In the genomic region with DNA sequence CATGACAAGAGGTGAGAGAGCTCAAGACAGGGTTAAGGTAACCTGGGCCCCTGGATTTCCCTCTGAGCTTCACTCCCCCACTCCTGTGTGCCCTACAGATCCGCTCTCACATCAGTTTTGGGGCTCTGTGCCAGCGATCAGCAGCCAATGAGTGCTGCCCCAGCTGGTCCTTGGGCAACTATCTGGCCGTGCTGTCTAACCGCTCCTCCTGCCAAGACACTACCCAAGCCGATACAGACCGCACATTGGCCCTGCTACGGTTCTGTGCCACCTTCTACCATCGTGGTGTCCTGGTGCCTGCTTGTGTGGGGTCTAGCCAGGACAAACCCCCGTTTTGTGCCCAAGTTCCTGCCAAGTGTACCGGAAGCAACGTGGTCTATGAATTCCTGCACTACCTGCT, we compare ENCODE assay signal across 11 mouse cellular contexts. TPM values are rescaled to one million over a fixed set of nuclear protein-coding genes. Genes with fewer than 3 reads are reported as not detected.
DNase-seq lines count a peak whose midpoint lies in the region; ATAC-seq lines count a peak whose summit lies in the region.
"Had no signal": no experiment of that assay in that cellular context is flagged by ENCODE, and none has a peak within 500 bp of the region (broad histone marks: within the 10 kb centered on the region; RNA-seq: fewer than 3 reads in every experiment).

No protein-coding gene starts in this region.

- 0 out of 2 replicates have a peak, but pooled peaks have one; percentile 21 for ATAC-seq in hindbrain, embryonic 15.5 days (ENCODE audit: low FRiP score, low read depth)
- ATAC-seq in hindbrain, embryonic 11.5 days (ENCODE audit: low FRiP score), result no peak
- no peak for ATAC-seq in neural tube, embryonic 15.5 days (ENCODE audit: low FRiP score)
- ATAC-seq: intestine, embryonic 16.5 days had no signal

- DNase-seq in hindbrain, embryonic 11.5 days (ENCODE audit: low spot score), result no peak
- DNase-seq in adrenal gland, postnatal 25 days, result peak; percentile 66
- peak; percentile 89 for DNase-seq in cerebellum, adult 9-10 months
- peak; percentile 70 for DNase-seq in layer of hippocampus, adult 9-11 months
- DNase-seq in urinary bladder, postnatal 4 days (ENCODE audit: low spot score in 2 of 2), result no peak

- 79% methylated on average over 11 of the region's 11 CpGs for WGBS in hindbrain, embryonic 15.5 days
- WGBS in hindbrain, embryonic 11.5 days, result 91% methylated on average over 11 of the region's 11 CpGs
- WGBS in neural tube, embryonic 15.5 days, result 83% methylated on average over 11 of the region's 11 CpGs

- H3K4me1 ChIP-seq in hindbrain, embryonic 15.5 days (replicated peaks), result peaks cover 15% of the 10 kb centered on the region
- no peaks in the 10 kb centered on the region for H3K4me1 ChIP-seq in hindbrain, embryonic 11.5 days (replicated peaks; ENCODE audit: control insufficient read depth, insufficient read depth, low read length)
- peaks cover 10% of the 10 kb centered on the region; the same call in 1 of the 2 replicates for H3K4me1 ChIP-seq in neural tube, embryonic 15.5 days

- no peaks in the 10 kb centered on the region for H3K9me3 ChIP-seq in hindbrain, embryonic 15.5 days
- H3K9me3 ChIP-seq in hindbrain, embryonic 11.5 days (ENCODE audit: control insufficient read depth, low read length), result no peaks in the 10 kb centered on the region
- no peaks in the 10 kb centered on the region for H3K9me3 ChIP-seq in neural tube, embryonic 15.5 days (replicated peaks)
- H3K9me3 ChIP-seq: liver, embryonic 15.5 days had no signal

- no peak overlapping the region for H3K9ac ChIP-seq in hindbrain, embryonic 15.5 days
- H3K9ac ChIP-seq in hindbrain, embryonic 11.5 days (ENCODE audit: low read depth, low read length), result no peak overlapping the region
- no peak overlapping the region for H3K9ac ChIP-seq in neural tube, embryonic 15.5 days (replicated peaks)
- H3K9ac ChIP-seq: liver, embryonic 15.5 days had no signal

- H3K4me2 ChIP-seq in hindbrain, embryonic 15.5 days, result no peak overlapping the region
- H3K4me2 ChIP-seq in hindbrain, embryonic 11.5 days (replicated peaks; ENCODE audit: low read depth, low read length), result no peak overlapping the region
- H3K4me2 ChIP-seq in neural tube, embryonic 15.5 days, result no peak overlapping the region
- H3K4me2 ChIP-seq: midbrain, embryonic 11.5 days had no signal

- no peak overlapping the region for H3K4me3 ChIP-seq in hindbrain, embryonic 15.5 days
- H3K4me3 ChIP-seq in hindbrain, embryonic 11.5 days (ENCODE audit: low read depth, low read length), result no peak overlapping the region
- no peak overlapping the region for H3K4me3 ChIP-seq in neural tube, embryonic 15.5 days (replicated peaks)
- H3K4me3 ChIP-seq: layer of hippocampus, adult 2 months; liver, embryonic 15.5 days had no signal

- H3K27me3 ChIP-seq in hindbrain, embryonic 15.5 days, result no peaks in the 10 kb centered on the region
- H3K27me3 ChIP-seq in hindbrain, embryonic 11.5 days (ENCODE audit: control insufficient read depth, insufficient read depth, low read length), result no peaks in the 10 kb centered on the region
- peaks cover 3% of the 10 kb centered on the region; the same call in 1 of the 2 replicates for H3K27me3 ChIP-seq in neural tube, embryonic 15.5 days (replicated peaks)

- H3K27ac ChIP-seq in hindbrain, embryonic 15.5 days (replicated peaks), result no peak overlapping the region
- no peak overlapping the region for H3K27ac ChIP-seq in hindbrain, embryonic 11.5 days (ENCODE audit: low read depth, low read length)
- H3K27ac ChIP-seq in neural tube, embryonic 15.5 days (replicated peaks), result no peak overlapping the region
- H3K27ac ChIP-seq: liver, embryonic 15.5 days had no signal

- H3K36me3 ChIP-seq in hindbrain, embryonic 15.5 days, result peaks cover 60% of the 10 kb centered on the region
- no peaks in the 10 kb centered on the region for H3K36me3 ChIP-seq in hindbrain, embryonic 11.5 days (ENCODE audit: control insufficient read depth, insufficient read depth, low read length)
- peaks cover 80% of the 10 kb centered on the region for H3K36me3 ChIP-seq in neural tube, embryonic 15.5 days
- H3K36me3 ChIP-seq: liver, embryonic 15.5 days had no signal

RNA-seq across cellular contexts. Expression of gene Disp2, which starts 10.0 kb away (rescaled TPM):
- polyA plus RNA-seq in hindbrain, embryonic 15.5 days (2015; fragmentation: Nextera tagmentation; extraction: Ambion mirVana), result 71.6 and 73.5 TPM in 2 replicates
- 8.5 and 9.2 TPM in 2 replicates for polyA plus RNA-seq in hindbrain, embryonic 11.5 days (2014; fragmentation: Nextera tagmentation; extraction: Ambion mirVana)
- total RNA-seq in adrenal gland, postnatal 25 days (2021), result 23.0 and 37.8 TPM in 2 replicates
- 65.4 and 75.6 TPM in 2 replicates for polyA plus RNA-seq in neural tube, embryonic 15.5 days (2015; fragmentation: Nextera tagmentation; extraction: Ambion mirVana)

RNA-seq across cellular contexts. Expression of gene Phgr1, which starts 16.9 kb away (rescaled TPM):
- not detected in 2 replicates for polyA plus RNA-seq in hindbrain, embryonic 15.5 days (2015; fragmentation: Nextera tagmentation; extraction: Ambion mirVana)
- polyA plus RNA-seq in hindbrain, embryonic 11.5 days (2014; fragmentation: Nextera tagmentation; extraction: Ambion mirVana), result not detected in 2 replicates
- not detected in 2 replicates for total RNA-seq in adrenal gland, postnatal 25 days (2021)
- polyA plus RNA-seq in neural tube, embryonic 15.5 days (2015; fragmentation: Nextera tagmentation; extraction: Ambion mirVana), result 1.2 TPM in 1 of 2 replicates, not detected in the other
- total RNA-seq: layer of hippocampus, adult 2 months had no signal
- polyA plus RNA-seq: liver, embryonic 15.5 days; midbrain, embryonic 11.5 days had no signal

RNA-seq across cellular contexts. Expression of gene Knstrn, which starts 24.3 kb away (rescaled TPM):
- polyA plus RNA-seq in hindbrain, embryonic 15.5 days (2015; fragmentation: Nextera tagmentation; extraction: Ambion mirVana), result 23.0 and 35.1 TPM in 2 replicates
- 156 and 163 TPM in 2 replicates for polyA plus RNA-seq in hindbrain, embryonic 11.5 days (2014; fragmentation: Nextera tagmentation; extraction: Ambion mirVana)
- 7.6 and 10.7 TPM in 2 replicates for total RNA-seq in adrenal gland, postnatal 25 days (2021)
- 14.8 and 30.3 TPM in 2 replicates for polyA plus RNA-seq in neural tube, embryonic 15.5 days (2015; fragmentation: Nextera tagmentation; extraction: Ambion mirVana)

RNA-seq across cellular contexts. Expression of gene Ccdc9b, which starts 27.0 kb away (rescaled TPM):
- polyA plus RNA-seq in hindbrain, embryonic 15.5 days (2015; fragmentation: Nextera tagmentation; extraction: Ambion mirVana), result 1.0 and 1.5 TPM in 2 replicates
- polyA plus RNA-seq in hindbrain, embryonic 11.5 days (2014; fragmentation: Nextera tagmentation; extraction: Ambion mirVana), result 0.68 and 0.98 TPM in 2 replicates
- total RNA-seq in adrenal gland, postnatal 25 days (2021), result 6.1 and 8.1 TPM in 2 replicates
- polyA plus RNA-seq in neural tube, embryonic 15.5 days (2015; fragmentation: Nextera tagmentation; extraction: Ambion mirVana), result 0.97 and 1.2 TPM in 2 replicates

RNA-seq across cellular contexts. Expression of gene Inafm2, which starts 43.9 kb away (rescaled TPM):
- polyA plus RNA-seq in hindbrain, embryonic 15.5 days (2015; fragmentation: Nextera tagmentation; extraction: Ambion mirVana), result 18.9 and 20.6 TPM in 2 replicates
- polyA plus RNA-seq in hindbrain, embryonic 11.5 days (2014; fragmentation: Nextera tagmentation; extraction: Ambion mirVana), result 34.1 and 35.4 TPM in 2 replicates
- 33.9 and 37.3 TPM in 2 replicates for total RNA-seq in adrenal gland, postnatal 25 days (2021)
- polyA plus RNA-seq in neural tube, embryonic 15.5 days (2015; fragmentation: Nextera tagmentation; extraction: Ambion mirVana), result 22.0 and 23.5 TPM in 2 replicates

Comparison
In these comparisons a context has a peak if more than half of its experiments do, and no peak if none do; other contexts are left out.
1. DNase-seq: peak in adrenal gland, postnatal 25 days (single experiment), cerebellum, adult 9-10 months (single experiment) and layer of hippocampus, adult 9-11 months (single experiment); none in hindbrain, embryonic 11.5 days (single experiment) and urinary bladder, postnatal 4 days (0 of 2).